Mouse (Mus musculus) myocyte (in vitro differentiated cells): ENCODE measurements around the gene Tnfsf13b.

ENCODE experiments used
- MAX ChIP-seq: IDR thresholded peaks from one replicate; pipeline ENCODE4 v1.6.1; 2011; ENCODE audit warnings: low read depth, mild to moderate bottlenecking, control low read depth
- POLR2A ChIP-seq: IDR thresholded peaks from one replicate; pipeline ENCODE4 v1.6.1; 2011; ENCODE audit warnings: low read depth, mild to moderate bottlenecking, control low read depth, moderate library complexity; ENCODE audit not compliant: insufficient read length
- POLR2AphosphoS2 ChIP-seq: IDR thresholded peaks from one replicate; pipeline ENCODE4 v1.6.1; 2011; ENCODE audit warnings: low read depth, control low read depth; ENCODE audit not compliant: insufficient read length
- TCF12 ChIP-seq: IDR thresholded peaks from one replicate; pipeline ENCODE4 v1.6.1; 2011; ENCODE audit warnings: mild to moderate bottlenecking, control low read depth; ENCODE audit not compliant: poor library complexity, insufficient read depth, severe bottlenecking
- USF1 ChIP-seq: IDR thresholded peaks from one replicate; pipeline ENCODE4 v1.6.1; 2011; ENCODE audit warnings: low read depth, mild to moderate bottlenecking, control low read depth, moderate library complexity

DNA sequence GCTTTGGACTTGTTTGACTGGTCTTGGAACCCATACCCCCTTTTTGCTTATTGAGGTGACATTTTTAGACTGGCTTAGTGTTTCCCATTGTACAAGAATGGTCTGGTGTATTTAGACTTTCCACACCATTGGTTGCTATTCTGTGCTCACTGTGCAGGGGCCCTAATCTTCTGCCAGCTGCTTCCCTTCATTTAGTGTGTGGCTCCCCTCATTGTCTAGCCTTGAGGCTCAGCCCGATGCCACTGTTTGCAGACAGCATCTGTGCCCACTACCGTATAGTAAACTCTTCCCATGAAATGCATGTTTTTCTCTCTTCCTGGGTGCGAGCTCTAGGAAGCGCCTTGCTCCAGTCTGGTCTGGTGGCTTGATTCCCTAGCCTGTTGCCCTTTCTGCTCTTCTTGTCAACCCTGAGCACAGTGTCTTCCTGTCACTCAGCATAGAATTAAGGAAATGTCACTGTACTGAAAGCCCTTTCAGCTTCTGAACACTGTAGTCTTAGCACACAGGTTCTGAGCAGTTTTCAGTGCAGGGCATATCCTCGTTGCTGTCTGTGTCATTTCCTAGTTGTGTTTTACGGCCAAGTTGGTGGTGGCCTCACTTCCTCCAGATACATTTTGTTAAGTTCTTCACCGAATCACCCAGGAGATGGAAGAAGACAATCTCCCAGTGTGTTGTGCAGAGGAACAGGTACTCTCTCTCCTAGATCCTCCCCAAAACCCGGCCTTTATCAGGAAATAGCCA is 24.2 kb downstream of the Tnfsf13b start:
- TF ChIP-seq MAX: no peak
- TF ChIP-seq POLR2A: no peak
- TF ChIP-seq USF1: no peak
- no peak for TF ChIP-seq TCF12
- TF ChIP-seq POLR2AphosphoS2: no peak
